Mouse (Mus musculus) duodenum, adult 2 months (tissue): ENCODE results near the gene Acy3. TPM values are rescaled to one million over a fixed set of nuclear protein-coding genes. Genes with fewer than 3 reads are reported as not detected.

Source experiments
- polyA plus RNA-seq: library from polyadenylated mRNA; depleted of rRNA; stranded (reverse); fragments of >200 nt; gene quantifications from 2 replicates; pipeline ENCODE4 v1.2.3, GENCODE M21; 2012; ENCODE audit warnings: low replicate concordance; rRNA removed

Acy3 gene
- 136 and 319 TPM in 2 replicates for polyA plus RNA-seq

DNA sequence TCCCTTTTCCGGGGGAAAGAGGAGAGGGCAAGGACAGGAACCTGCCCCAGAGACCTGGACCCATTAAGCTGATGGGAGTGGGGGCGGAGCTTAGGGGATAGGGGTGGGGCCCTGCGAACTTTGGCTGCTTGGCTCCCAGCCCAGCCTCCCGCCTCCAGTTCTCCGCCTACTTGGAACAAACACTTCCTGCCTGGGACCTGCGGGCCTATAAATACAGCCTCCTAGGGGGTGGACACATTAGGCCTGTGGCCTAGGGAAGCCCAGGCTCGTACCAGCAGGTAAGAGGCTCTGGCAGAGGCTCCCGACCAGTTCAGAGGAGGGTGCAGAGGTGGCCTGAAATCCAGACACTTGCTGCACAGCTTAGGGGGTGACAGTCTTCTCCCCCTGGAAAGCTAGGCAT, at the start of gene Acy3:
Gene Acy3 (plus strand): TSS at position 237 of the 400 bp plus-strand sequence.

DNA sequence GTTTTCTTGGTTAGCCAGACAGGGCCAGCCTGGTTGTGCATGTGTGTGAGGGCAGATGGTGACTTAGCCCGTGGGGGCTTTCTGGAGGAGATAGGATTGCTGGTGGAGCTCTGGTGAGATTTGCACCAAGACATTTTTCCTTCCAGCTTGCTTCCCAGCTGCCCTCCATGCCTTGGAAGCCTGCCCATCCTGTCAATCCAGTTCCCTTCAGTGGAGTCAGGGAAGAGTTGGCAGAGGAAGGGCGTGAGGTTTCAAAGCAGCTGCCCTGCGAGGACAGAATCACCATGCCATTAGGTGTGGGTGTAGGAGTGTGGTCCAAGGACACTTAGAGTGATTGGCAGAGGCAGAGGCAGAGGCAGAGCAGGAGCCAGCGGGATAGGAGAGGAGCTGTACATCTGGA, 27.9 kb upstream of the Acy3 start, which contains the start of gene Aldh3b3:
Gene Aldh3b3 (plus strand): TSS at position 176 of the 400 bp plus-strand sequence.

DNA sequence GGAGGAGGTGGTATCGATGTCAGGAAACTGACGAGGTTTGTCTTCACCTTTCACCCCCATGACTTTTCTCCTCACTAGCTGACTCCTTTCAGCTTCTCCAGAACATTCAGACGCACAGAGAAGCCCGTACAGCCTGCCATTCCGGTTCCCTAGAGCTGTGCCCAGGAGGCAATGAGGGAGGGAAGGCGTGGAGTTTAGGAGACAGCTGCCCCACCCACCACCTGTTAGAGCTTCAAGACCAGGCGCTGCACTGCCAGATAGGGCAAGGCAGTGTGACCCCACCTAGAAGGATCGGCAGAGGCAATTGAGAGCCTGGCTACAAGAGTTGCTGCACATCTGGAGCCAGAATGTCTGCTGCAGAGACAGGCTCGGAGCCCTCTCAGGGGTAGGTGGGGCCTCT, 14.1 kb upstream of the Acy3 start, which contains the start of gene Aldh3b2:
Gene Aldh3b2 (plus strand): TSS at position 100 of the 400 bp plus-strand sequence.

DNA sequence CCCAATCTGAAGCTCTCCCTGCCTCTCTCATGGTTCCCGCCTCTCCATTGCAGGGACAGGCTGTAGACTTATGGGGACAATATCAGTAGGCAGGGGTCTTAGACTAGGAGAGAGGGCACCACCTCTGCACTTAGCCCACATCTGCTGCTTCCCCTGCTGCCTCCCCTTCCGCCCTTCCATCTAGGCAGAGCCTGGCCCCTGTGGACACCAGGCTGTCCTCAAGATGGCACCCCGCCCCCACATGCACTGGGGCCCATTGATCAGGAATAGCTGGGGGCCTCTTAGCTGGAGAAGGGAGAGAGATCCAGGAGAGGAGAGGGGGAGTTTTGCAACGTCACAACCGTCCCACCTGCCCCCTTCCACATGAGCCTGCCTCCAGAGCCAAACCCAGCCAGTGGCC, 6.0 kb downstream of the Acy3 start, which contains the start of gene Tbx10:
Gene Tbx10 (plus strand): TSS at position 337 of the 400 bp plus-strand sequence.

DNA sequence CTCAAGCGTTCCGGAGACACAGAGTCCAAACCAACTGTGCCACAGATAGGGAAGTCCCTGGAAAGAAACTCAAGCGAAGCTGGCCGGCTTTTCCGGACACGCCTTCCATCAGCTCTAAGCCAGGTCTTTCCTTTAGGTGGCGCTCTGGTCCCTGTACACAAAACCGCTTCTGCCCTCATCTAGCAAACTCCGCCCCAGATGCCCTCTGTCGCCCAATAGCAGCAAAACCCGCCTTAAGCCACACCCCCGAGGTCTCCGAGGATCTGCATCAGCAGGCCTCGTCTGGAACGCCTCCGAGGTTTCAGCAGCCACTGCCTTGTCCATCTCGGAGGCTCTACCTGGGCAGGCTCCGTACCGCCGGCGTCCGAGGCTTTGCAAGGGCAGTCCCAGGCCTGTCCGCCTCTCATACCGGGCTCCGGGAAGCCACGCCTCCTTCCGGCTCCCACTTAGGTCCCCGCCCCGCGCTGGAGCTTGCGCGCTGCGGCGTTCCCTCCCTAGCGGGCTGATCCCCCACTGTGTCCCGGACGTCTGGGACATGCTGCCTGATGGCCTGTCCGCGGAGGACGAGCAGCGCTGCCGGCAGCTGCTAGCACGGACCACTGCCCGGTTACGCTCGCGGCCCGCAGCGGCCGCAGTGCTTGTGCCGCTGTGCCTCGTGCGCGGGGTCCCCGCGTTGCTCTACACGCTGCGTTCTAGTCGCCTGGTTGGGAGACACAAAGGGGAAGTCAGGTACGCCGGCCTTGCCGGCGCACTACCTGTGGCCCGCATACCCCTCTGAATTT, 13.9 kb downstream of the Acy3 start, which contains the start of the genes Nudt8 and Gm49405:
Gene Nudt8 (plus strand): TSS at position 462 of the 782 bp plus-strand sequence.
Gene Gm49405 (plus strand): TSS at position 508 of the 782 bp plus-strand sequence.

DNA sequence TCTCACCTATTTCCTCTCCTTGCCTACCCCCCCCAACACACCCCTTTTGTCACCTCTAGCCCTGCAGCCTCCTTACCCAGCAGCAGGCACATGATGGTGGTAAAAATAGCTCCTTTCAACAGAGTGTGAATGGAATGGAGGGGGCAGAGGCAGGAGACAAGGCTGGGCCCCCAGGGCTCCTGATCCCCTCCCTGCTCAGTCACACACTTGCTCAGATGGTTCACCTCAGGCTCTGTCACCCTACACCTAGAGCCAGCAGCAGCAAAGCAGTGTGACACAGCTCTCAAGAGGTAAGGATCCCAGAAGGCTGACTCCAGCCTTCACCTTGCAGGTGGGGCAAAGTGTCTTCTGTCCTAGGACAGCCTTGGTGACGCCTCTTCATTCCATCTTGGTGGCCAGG, 16.7 kb downstream of the Acy3 start, which contains the start of gene Doc2g:
Gene Doc2g (plus strand): TSS at position 202 of the 400 bp plus-strand sequence.

DNA sequence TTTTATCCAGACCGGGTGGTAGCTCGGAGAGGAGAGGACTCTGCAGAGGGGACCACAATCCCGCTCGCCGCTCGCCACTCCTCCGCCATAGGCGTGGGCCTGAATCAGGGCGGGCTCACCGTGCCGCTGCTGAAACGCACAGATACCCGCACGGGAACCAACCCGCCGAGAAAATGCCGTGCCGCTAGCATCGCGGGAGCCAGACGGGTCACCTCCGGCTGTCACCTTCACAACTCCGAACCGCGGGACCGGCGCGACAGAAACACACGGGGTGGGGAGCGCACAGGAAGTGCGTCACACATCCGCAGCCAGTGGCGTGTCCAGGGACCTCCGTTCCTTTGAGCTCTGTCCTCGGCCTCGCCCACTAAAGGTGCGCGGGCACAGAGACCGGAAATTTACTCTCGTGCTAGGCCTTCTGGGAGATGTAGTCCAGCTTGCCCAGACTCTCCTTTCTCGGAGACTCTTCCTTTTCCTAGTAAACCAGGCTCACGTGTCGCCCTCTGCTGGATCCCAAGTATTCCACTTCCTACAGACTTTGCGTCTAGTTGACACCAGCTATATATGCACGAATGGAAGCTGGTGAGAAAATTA, 26.2 kb downstream of the Acy3 start, which contains the start of gene Ndufv1:
Gene Ndufv1 (minus strand): TSS at position 375 of the 591 bp plus-strand sequence.

DNA sequence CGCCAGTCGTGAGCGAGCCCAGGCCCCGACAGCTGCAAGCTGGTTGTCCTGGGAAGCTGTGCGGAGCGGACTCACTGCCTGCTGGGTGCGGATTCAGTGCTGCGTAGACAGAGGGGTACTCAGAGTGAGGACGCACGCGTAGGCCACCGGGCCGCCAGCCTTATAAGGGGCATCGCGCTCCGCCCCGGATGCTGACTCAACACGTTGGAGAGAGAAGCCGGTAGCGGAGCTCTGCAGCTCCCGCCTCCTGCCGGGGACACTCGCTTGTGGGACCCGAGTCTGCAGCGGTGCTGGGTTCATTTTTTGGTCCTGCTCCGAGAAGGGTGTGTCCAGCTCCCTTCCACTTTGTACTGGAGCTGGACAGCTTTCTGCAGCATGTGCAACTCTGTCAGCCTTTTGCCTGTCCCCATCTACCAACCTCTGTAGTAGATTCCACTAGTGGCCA, 51.4 kb downstream of the Acy3 start, which contains the start of gene Gstp1:
Gene Gstp1 (minus strand): TSS at position 198 of the 445 bp plus-strand sequence.

Other genes with a start within 250 kb of the Acy3 start
- 5.0 and 7.4 TPM in 2 replicates for gene Kmt5b, start 219.1 kb upstream of the Acy3 start, polyA plus RNA-seq
- gene Chka, start 134.8 kb upstream of the Acy3 start, polyA plus RNA-seq: 103 and 183 TPM in 2 replicates
- 151 and 158 TPM in 2 replicates for gene Tcirg1, start 79.4 kb upstream of the Acy3 start, polyA plus RNA-seq
- 282 and 420 TPM in 2 replicates for gene Ndufs8, start 73.8 kb upstream of the Acy3 start, polyA plus RNA-seq
- gene Aldh3b1, start 56.8 kb upstream of the Acy3 start, polyA plus RNA-seq: 34.0 and 57.2 TPM in 2 replicates
- 99.1 and 127 TPM in 2 replicates for gene Unc93b1, start 51.4 kb upstream of the Acy3 start, polyA plus RNA-seq
- not detected in 2 replicates for gene Aldh3b3, start 27.9 kb upstream of the Acy3 start, polyA plus RNA-seq
- 0.58 and 1.3 TPM in 2 replicates for gene Aldh3b2, start 14.2 kb upstream of the Acy3 start, polyA plus RNA-seq
- gene Tbx10, start 6.2 kb downstream of the Acy3 start, polyA plus RNA-seq: 0.28 TPM in 1 of 2 replicates, not detected in the other
- gene Nudt8, start 14.0 kb downstream of the Acy3 start, polyA plus RNA-seq: 26.8 and 33.7 TPM in 2 replicates
- gene Gm49405, start 14.1 kb downstream of the Acy3 start, polyA plus RNA-seq: 0.97 and 1.6 TPM in 2 replicates
- 9.0 and 9.5 TPM in 2 replicates for gene Doc2g, start 16.7 kb downstream of the Acy3 start, polyA plus RNA-seq
- gene Ndufv1, start 26.2 kb downstream of the Acy3 start, polyA plus RNA-seq: 160 and 198 TPM in 2 replicates
- gene Gstp1, start 51.4 kb downstream of the Acy3 start, polyA plus RNA-seq: 2,340 and 2,743 TPM in 2 replicates
- 291 and 464 TPM in 2 replicates for gene Gstp2, start 59.5 kb downstream of the Acy3 start, polyA plus RNA-seq
- 13.8 and 20.0 TPM in 2 replicates for gene Gstp3, start 73.0 kb downstream of the Acy3 start, polyA plus RNA-seq
- gene Cabp2, start 95.0 kb downstream of the Acy3 start, polyA plus RNA-seq: 9.6 TPM in 1 of 2 replicates, not detected in the other
- gene Cdk2ap2, start 110.6 kb downstream of the Acy3 start, polyA plus RNA-seq: 348 and 507 TPM in 2 replicates
- 152 and 179 TPM in 2 replicates for gene Pitpnm1, start 113.4 kb downstream of the Acy3 start, polyA plus RNA-seq
- 38.1 and 59.6 TPM in 2 replicates for gene Aip, start 139.3 kb downstream of the Acy3 start, polyA plus RNA-seq
- gene Gpr152, start 153.2 kb downstream of the Acy3 start, polyA plus RNA-seq: 0.04 TPM in 1 of 2 replicates, not detected in the other
- 0.22 and 0.57 TPM in 2 replicates for gene Cabp4, start 157.5 kb downstream of the Acy3 start, polyA plus RNA-seq
- 265 and 317 TPM in 2 replicates for gene Coro1b, start 162.0 kb downstream of the Acy3 start, polyA plus RNA-seq
- gene Ptprcap, start 167.0 kb downstream of the Acy3 start, polyA plus RNA-seq: 94.5 and 168 TPM in 2 replicates
- gene Rps6kb2, start 176.8 kb downstream of the Acy3 start, polyA plus RNA-seq: 49.5 and 55.8 TPM in 2 replicates
- 1.9 and 3.4 TPM in 2 replicates for gene Carns1, start 188.9 kb downstream of the Acy3 start, polyA plus RNA-seq
- 8.6 and 23.0 TPM in 2 replicates for gene Tbc1d10c, start 204.7 kb downstream of the Acy3 start, polyA plus RNA-seq
- 237 and 257 TPM in 2 replicates for gene Ppp1ca, start 205.5 kb downstream of the Acy3 start, polyA plus RNA-seq
- 12.2 and 12.9 TPM in 2 replicates for gene Rad9a, start 215.1 kb downstream of the Acy3 start, polyA plus RNA-seq
- 6.8 and 12.7 TPM in 2 replicates for gene Clcf1, start 227.7 kb downstream of the Acy3 start, polyA plus RNA-seq
- not detected in 2 replicates for gene AC109138.7, start 227.8 kb downstream of the Acy3 start, polyA plus RNA-seq
- gene Pold4, start 245.3 kb downstream of the Acy3 start, polyA plus RNA-seq: 67.0 and 146 TPM in 2 replicates